Mouse (Mus musculus): Measurements from ENCODE around the gene Tspan9. TPM values are rescaled to one million over a fixed set of nuclear protein-coding genes. Genes with fewer than 3 reads are reported as not detected.

The Tspan9 gene
- total RNA-seq, 2 experiments from 2014 or later: 45.6 to 71.6 TPM

DNA sequence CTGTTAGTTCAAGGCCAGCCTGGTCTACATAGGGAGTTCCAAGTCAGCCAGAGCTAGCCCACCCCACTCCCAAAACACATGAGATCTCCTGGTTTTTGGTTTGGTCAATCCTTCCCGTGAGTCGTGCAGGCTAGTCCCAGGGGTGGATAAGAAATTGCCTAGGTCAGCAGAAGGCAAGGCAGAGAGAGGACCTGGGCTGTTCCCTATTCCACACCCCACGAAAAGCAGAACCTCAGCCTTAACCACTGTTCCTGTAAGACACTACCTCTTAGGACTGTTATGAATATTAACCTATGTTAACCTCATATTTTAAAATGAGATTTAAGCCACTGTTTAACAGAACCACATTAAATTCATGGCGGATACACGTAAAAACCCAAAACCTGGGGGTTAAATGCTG lies 8.4 kb downstream of the Tspan9 start:
- DNase-seq: no peak
- intact Hi-C loops (cut with DNase I; ENCODE audit: low total_unique reads): no loop called here

DNA sequence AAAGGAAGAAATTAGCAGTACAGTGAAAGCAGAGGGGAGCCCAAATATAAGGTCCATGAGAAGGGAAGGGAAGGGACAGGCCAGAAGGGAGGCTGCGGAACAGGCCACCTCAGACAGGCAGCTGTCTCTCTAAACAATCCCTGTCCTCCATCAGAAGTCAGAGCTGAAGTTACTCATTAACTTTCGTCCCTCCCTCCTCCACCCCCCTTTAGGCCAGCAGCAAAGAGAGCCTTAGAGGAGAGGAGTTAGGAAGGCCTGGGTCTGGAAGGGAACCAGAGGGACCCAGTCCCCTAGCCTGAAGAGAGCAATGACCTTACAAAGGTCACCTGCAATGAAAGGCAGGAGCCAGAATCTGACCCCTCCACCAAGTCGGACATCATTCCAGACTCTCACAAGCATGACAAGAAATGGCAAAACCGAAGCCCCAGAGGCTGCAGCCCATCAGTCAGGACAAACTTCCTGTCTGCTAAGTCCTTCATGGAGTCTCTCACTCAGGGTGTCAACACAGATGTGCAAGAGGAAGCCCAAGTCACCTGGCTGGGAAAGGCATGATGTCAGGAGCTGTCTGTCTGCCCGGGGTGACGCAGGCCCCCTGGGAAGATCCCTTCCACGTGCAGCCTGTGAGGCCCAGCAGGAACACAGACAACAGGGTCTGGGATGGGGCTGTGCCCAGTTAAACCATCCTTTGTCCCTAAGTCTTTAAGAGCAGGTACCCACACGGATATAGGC lies 9.0 kb downstream of the Tspan9 start:
- intact Hi-C loops (cut with DNase I; ENCODE audit: low total_unique reads): no loop called here
- no peak for DNase-seq

DNA sequence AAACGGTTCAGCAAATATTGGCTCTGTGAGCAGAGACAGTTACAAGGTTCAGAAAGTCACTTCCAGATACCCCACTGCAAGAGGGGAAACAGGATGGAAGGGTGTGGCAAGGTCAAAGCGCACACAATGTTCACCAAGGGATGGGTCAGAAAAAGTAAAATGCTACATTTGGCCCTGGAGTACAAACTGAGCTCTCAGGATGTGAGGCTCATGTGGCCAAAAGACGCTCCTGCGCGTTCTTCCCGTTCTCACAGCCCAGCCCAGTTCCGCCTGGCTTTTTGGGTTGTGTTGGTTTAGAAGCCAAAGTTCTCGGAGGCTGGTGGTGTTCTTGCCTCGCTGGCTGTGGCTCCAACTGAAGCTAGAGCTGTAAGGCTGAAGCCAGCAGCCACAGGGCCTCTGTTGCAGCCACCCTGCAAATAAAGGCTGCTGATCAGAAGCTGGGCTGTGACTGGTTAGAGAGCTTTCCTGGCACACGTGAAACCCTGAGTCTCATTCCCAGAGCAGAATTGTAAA lies 9.7 kb downstream of the Tspan9 start:
- intact Hi-C loops (cut with DNase I; ENCODE audit: low total_unique reads): no loop called here
- peak; percentile 17 for DNase-seq

DNA sequence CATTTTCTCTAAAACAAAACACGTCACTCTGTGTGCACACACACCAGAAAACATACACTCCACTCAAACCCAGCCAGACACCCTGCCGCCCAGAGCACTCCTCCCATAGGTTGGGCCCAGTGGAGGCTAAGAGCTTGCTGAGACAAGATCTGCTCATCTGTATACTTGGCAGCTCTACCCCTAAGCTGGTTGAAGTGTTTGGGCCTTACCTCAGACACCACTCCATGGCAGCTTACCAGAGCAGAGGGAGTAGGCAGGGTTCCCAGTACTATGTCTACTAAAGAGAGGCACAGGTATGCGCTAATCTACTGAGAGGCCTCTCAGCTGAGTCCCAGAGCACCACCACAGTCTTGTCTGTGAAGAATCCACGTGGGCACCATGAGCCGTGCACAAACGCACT lies 10.8 kb downstream of the Tspan9 start:
- DNase-seq: no peak
- intact Hi-C loops (cut with DNase I; ENCODE audit: low total_unique reads): no loop called here

DNA sequence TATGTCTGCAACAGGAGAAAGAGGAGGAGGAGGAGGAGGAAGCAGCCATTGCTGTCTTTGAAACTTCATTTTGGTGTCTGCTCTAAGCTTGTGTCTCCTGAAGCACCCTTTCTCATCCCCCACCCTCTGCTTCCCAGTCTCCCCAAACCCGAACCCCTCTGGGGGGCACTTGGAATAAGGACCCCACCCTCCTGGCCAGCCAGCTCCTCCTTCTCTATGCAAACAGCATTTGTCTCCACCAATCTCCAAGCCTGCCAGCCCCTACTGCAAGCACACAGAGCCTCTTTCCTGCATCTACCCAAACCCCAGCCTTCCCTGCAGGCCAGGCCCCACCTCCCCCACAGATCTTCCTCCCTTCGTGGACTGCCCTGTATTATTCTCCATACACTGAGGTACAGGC lies 12.0 kb downstream of the Tspan9 start:
- DNase-seq: no peak
- intact Hi-C loops (cut with DNase I; ENCODE audit: low total_unique reads): no loop called here

DNA sequence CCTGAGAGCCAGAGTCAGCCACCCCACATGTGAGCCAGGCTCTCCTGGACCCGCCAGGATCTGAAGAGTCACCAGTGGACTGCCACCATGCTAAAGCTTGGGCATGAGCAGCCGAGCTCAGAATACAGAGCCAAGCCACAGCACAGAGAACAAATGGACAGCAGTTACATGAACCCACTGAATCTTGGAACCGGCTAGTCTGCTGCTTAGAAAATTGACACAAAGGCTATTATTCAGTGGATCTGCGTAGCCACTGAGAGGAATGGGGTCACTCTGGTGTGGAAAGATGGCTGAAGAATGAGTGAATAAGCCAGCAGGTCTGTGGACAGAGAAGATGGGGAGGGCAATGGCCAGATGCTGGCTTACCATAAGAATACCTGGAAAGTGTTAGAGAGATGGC lies 12.7 kb downstream of the Tspan9 start:
- no peak for DNase-seq
- intact Hi-C loops (cut with DNase I; ENCODE audit: low total_unique reads): no loop called here

DNA sequence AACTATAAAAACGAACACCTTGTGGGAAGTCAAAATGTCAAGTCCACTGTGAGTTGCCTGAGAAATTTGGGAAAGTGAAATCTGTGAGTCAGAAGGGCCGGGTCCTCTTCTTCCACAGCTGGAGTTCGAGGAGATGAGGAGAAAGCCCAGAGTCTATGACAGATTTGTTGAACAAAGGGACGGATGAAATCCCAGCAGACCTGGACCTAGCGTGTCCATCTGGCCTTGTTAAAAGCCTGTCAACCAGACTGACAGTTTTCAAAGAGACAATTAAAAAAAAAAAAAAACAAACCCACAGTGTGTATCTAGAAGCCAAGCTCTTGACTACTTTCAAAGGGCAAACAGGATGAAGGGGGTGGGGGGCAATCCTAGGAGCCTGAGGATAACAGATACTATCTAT lies 14.0 kb downstream of the Tspan9 start:
- intact Hi-C loops (cut with DNase I; ENCODE audit: low total_unique reads): no loop called here
- DNase-seq: no peak

DNA sequence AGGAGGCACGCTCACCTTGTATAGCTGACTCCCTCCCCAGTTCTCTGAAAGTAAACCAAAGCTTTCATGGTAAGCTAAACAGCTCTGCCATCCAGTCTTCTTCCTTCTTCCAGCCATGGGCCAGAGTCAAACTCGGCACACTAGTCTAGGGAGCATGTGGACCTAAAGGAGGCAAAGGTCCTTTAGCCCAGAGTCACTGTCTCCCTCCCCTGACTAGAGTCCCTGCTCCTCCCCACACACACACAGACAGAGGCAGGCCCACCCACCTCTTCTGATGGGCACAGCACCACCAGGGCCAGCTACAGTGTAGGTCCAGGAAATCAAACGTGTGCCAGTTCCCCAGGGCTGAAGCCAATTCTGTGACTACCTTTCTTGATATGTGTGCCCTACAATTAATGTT lies 16.1 kb downstream of the Tspan9 start:
- DNase-seq: no peak
- intact Hi-C loops (cut with DNase I; ENCODE audit: low total_unique reads): no loop called here

DNA sequence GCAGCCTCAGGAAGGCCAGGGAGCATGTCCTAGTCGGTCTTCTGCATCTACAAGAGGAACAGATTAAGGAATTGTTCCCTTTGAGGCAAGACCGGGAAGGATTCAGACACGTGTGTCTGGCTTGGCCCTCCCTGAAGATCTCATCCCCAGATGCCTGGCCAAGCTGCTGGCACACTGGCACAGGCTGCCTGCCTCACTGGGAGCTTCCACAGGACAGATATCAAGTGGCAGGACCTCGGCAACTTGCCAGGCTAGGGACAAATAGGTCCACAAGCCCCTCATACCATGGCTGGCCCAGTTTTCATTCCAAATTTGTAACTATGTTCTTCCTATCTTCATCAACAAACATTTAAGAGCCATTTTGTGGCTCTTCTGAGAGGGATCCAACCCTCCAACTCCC lies 16.5 kb downstream of the Tspan9 start:
- intact Hi-C loops (cut with DNase I; ENCODE audit: low total_unique reads): no loop called here
- DNase-seq: peak; percentile 44

DNA sequence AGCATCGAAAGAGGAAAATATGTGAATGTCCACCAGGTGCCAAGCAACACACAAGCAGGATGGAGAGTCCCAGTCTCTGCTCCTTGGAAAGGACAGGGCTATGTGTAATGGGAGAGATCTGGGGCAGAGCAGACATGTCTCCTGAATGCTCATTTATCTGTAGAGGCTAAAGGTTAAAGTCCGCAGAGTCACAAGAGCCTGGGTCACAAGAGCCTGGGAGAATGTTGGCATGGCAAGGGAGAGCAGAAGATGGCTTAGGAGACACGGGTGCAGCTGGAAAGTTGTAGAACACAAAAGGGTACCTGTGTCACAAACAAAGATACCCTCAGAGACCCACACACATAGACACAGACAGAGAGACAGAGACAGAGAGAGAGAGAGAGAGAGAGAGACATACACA lies 17.9 kb downstream of the Tspan9 start:
- DNase-seq: no peak
- intact Hi-C loops (cut with DNase I; ENCODE audit: low total_unique reads): no loop called here

DNA sequence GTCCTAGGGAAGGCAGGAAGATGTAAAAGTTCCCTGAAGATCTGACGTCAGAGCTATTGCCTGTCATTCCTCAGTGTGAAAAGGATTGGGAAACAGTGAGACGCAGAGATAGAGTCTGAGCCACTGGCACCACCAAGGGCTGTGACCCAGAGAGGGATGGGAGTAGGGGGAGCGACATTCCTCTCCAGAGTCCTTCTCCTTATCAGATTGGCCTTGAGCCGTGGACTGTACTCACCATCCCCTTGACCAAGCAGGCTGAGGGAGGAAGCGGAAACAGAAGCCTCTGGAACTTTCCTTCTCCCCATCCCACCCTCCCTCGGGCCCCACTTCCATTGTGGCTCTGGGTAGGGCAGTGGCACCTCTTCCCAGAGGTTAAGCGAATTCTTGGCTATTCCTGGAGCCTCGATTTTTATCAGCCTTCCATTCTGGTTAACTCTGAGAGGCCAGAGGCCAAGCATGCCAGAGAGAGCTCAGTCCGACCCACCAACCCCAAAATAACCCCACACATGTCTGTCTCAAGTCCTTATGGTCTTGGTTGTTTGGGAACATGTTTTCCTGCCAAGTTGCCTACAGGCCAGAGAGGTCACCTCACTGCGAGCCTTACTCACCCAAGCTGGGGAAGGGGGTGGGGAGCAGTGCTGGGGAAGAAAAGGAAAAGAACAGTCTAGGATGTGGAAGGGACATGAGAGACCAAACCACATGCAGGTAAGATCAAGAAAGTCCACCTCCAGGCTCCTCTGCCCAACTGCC lies 19.0 kb downstream of the Tspan9 start:
- intact Hi-C loops (cut with DNase I; ENCODE audit: low total_unique reads): no loop called here
- DNase-seq: peak; percentile 7

DNA sequence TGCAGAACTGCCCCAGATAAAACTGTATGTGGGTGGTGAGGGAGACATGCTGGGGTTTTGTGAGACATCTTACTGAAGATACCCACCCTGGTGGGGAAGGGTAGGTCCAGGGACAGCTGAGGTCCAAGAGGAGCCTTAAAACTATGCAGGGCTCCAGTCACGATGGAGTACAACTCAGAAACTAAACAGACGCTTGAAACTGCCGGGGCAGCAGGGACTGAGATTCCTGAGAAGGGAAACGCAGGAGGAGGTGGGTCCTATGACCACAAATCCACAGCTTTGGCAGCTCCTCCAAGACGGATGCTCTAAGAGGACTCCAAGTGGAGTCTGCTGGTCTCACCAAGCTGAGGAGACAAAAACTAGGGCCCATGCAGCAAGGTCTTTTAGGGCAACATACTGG lies 21.3 kb downstream of the Tspan9 start:
- intact Hi-C loops (cut with DNase I; ENCODE audit: low total_unique reads): no loop called here
- no peak for DNase-seq

DNA sequence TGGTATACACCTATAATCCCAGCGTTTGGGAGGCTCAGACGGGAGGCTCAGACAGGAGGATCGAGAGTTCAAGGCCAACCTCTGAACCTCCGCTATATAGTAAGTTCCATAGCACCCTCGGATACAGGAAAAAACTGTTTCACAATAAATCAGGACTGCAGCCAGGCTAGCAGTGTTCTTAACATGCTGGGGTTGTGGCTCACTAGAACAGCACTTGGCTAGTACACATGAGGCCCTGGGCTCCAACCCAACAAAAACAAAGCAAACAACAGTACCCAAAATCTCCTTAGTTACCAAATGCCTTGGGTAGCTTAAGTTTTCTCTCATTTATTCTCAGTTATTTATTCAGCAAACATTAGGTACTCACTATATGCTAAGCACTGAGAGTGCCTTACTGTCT lies 21.7 kb downstream of the Tspan9 start:
- DNase-seq: peak; percentile 55
- intact Hi-C loops (cut with DNase I; ENCODE audit: low total_unique reads): no loop called here

DNA sequence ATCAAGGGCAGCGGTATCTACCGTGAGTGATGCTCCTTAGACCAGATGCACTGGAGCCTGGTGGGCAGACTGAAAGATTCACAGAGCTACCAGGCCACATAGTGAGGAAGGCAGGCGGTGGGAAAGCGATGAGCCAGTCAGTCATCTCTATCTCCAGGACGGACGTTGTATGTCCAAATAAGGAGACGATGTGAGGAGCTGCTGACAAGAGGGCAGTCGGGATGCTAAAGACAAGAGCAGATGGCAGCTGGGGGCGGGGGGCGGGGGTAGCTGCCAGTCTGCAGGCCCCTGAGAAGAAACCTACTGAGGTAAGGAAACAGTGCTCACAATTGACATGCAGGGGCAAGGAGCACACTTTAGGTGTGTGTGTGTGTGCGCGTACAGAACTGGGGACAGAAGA lies 22.6 kb downstream of the Tspan9 start:
- intact Hi-C loops (cut with DNase I; ENCODE audit: low total_unique reads): no loop called here

DNA sequence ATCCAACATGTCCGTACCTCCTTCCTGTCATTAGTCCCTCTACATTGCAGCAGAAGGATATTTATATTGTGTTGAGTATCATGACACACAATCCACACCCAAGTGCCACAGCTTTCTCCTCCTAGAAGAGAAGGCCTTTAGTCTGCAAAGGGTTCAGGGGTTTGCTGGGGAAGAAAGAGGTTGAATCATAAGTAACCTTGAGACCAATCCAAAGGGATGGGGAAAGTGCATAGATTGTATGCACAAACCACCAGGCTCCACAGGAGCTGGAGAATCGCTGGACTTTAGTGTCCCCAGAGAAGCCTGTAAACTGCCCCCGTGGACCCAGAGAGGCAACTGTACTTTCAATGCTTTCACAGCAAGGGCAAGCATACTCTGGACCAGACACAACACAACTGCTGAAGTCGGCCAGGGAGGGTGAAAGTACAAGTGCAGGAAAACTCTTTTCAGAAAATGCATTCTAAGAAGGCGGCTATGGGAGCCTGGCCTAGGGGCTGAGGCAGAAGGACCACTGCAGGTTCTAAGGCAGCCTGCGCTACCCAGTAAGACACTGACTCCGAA lies 24.6 kb downstream of the Tspan9 start:
- intact Hi-C loops (cut with DNase I; ENCODE audit: low total_unique reads): no loop called here

More for the DNA sequence above, 22.6 kb downstream of the Tspan9 start:
- no peak for DNase-seq

DNA sequence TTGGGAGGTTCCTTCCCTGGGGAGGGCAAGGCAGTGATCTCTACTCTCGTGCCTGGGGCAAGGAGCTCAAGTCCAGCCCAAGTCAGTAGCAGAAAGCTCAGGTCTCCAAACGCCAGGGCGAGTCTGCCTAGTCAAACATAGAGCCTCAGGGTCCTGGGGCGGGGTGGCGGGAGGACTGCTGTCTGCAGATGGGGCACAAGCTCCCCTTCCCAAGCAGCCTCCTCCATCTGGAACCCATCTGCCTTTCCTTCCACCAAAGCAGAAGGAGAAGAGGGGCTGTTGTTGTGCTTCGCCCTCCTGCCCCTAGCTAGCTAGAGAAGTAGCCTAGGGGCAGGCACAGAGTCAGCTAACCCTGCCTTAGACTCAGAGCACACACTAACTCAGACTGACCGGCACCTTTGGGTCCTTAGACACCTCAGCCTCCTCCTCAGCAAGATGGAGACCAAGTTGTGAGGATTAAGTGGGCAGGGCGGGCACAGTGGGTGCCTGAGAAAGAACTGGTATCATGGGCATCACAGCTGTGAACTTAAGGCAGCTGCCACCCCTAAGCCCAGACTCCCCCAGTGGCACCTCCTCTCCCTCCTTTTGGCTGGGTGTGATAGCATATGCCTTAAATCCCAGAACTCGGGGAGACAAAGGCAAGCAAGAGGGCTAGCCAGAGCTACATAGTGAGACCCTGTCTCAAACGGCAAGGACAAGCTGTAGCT lies 26.4 kb downstream of the Tspan9 start:
- no peak for DNase-seq
- intact Hi-C loops (cut with DNase I; ENCODE audit: low total_unique reads): no loop called here

More for the DNA sequence above, 24.6 kb downstream of the Tspan9 start:
- DNase-seq: no peak

DNA sequence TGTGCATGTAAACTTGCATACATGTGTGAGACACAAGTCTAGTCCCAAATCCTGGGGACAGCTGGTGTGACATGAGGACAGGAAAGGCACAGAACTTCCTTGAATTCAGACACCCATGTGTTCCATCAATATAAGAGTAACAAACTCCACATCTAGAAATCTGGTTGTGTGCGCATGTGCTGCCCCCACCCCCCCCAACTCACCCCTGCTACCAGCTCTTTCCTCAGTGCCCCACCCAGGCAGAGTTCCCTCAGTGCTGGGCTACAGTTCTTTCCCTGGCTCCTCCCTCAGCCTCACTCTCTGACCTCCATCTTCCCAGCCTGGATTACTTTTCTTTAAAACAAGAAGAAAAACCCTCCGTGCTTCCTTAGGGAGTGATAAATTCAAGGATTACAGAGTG lies 27.1 kb downstream of the Tspan9 start:
- intact Hi-C loops (cut with DNase I; ENCODE audit: low total_unique reads): no loop called here
- DNase-seq: no peak

DNA sequence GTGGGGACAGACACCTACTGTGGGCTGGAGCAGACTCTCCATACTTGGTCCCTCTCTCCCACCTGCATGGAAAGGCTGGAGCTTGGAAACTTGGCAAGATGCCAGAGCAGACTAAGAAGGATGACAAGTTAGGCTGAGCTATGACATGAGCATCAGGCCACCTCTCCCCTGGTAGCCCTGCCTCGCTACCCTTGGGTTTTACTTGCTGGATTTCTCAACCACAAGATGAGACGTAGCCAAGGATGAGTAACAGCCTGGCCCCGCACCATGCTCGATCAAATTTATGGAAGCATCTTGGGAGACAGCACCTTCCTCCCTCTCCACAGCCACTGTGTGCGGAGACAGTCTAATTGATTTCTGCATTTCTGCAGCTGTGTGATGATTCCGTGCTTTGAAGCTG lies 28.3 kb downstream of the Tspan9 start:
- intact Hi-C loops (cut with DNase I; ENCODE audit: low total_unique reads): no loop called here

DNA sequence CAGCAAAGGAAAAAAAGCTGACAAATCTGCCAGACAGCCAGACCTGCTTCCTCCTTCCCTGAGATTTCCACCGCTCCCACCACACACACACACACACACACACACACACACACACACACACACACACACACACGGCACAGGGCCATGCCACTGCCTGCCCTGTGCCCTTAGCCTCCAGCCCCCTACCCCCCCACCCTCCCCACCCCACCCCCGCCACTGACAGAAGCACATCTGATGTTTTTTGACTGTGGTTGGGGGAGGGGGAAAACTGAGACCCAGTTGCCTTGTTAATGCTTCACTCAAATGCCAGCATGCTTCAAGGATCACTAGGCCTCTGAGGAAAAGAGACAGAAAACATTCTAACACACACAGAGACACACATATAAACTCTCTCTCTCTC lies 30.8 kb downstream of the Tspan9 start:
- intact Hi-C loops (cut with DNase I; ENCODE audit: low total_unique reads): no loop called here
- DNase-seq: no peak

More for the DNA sequence above, 28.3 kb downstream of the Tspan9 start:
- DNase-seq: peak; percentile 34

DNA sequence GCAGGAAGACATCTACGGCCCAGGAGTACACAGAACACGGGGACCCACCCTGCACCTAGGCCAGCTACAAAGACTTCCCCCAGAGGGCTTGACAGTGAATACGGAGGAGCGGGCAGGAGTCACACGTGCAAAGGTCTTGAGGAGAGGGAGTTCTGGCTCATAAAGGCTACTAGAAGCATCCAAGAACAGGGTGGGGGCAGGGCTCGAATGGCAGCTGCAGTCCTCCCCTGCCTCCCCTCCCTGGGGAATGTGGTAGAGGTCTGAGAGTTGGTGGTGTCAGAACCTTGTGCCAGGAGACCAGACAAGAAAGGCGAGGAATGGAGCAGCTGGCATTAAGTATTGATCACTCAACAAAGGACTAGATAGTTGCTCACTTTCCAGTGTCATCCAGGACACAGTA lies 31.6 kb downstream of the Tspan9 start:
- intact Hi-C loops (cut with DNase I; ENCODE audit: low total_unique reads): no loop called here
- DNase-seq: no peak
